Mouse (Mus musculus): Measurements from ENCODE around the gene Ss18l1. TPM values are rescaled to one million over a fixed set of nuclear protein-coding genes. Genes with fewer than 3 reads are reported as not detected.

Gene Ss18l1
- total RNA-seq, 2 experiments from 2014 or later, result 5.1 to 5.9 TPM

DNA sequence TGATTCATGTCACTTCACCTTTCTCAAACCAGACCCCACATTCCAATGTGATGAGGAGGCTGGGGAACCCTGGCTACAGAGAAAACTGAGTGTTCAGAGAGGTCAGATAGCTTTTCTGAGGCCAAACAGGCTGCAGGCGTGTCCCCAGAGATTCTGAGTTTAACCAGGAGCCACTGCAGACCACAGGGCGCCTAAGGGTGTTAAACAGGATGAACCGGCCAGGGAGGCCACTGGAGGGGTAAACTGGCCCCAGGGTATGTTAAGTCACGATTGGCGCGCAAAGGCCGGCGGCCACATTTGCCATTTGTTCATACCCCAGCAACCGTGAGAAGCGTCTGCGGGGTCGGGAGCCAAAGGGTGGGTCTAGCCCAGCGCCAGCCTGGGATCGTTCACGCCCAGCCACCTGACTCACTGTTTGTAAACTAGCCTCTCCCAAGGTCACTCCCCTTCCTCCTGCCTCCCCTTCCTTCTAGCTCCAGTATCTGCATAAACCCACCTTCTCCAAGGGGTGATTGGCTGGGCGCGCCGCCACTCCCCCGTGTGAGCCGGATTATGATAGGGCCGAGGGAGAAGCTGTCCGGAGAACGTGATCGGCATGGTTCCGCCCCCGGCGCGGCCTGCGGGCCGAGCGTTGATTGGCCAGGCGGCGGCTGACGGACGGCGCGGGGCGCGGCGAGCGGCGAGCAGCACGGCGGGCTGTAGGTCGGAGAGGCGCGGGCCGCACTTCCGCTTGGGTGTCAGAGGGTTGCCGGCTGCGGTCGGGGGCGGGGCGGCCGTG is 76.5 kb downstream of the Ss18l1 start, which contains the start of gene Osbpl2:
TSS of gene Osbpl2 (plus strand) at position 646 of the 778 bp plus-strand sequence.
- DNase-seq, result peak; percentile 100

Other genes starting within 250 kb of the Ss18l1 start
- gene Taf4, start 65.9 kb upstream of the Ss18l1 start, total RNA-seq (2021), result 10 to 100 TPM; 15.8 to 19.1 TPM
- gene Lsm14b, start 17.5 kb upstream of the Ss18l1 start, total RNA-seq (2021), result 10 to 100 TPM; 33.2 to 35.9 TPM
- 100 to 1,000 TPM; 216 to 235 TPM for gene Psma7, start 76 bp upstream of the Ss18l1 start, total RNA-seq (2021)
- gene Mtg2, start 28.1 kb downstream of the Ss18l1 start, total RNA-seq (2021), result 10 to 100 TPM; 13.1 to 18.9 TPM
- under 1 TPM; 0.09 to 0.76 TPM for gene Hrh3, start 62.0 kb downstream of the Ss18l1 start, total RNA-seq (2021)
- 10 to 100 TPM; 30.2 to 34.0 TPM for gene Osbpl2, start 76.8 kb downstream of the Ss18l1 start, total RNA-seq (2021)
- gene Adrm1, start 129.0 kb downstream of the Ss18l1 start, total RNA-seq (2021), result 100 to 1,000 TPM; 102 to 111 TPM
- 10 to 100 TPM; 35.6 to 39.0 TPM for gene Lama5, start 183.3 kb downstream of the Ss18l1 start, total RNA-seq (2021)
- gene Rps21, start 214.9 kb downstream of the Ss18l1 start, total RNA-seq (2021), result 100 to 1,000 TPM; 772 to 787 TPM
- 10 to 100 TPM; 17.3 to 19.8 TPM for gene Cables2, start 231.0 kb downstream of the Ss18l1 start, total RNA-seq (2021)
- gene Rbbp8nl, start 247.4 kb downstream of the Ss18l1 start, total RNA-seq (2021), result not detected